Mouse (Mus musculus) urinary bladder, postnatal 0 days (tissue): ENCODE results near the gene Gcnt3. TPM values are rescaled to one million over a fixed set of nuclear protein-coding genes. Genes with fewer than 3 reads are reported as not detected.

ENCODE experiments used
- polyA plus RNA-seq: library from polyadenylated mRNA; unstranded; fragments of >200 nt; fragmentation: Nextera tagmentation; extraction: Ambion mirVana; gene quantifications from 2 replicates; pipeline ENCODE4 v1.2.1, GENCODE M21; 2015

Gcnt3 gene
- 10.2 and 11.8 TPM in 2 replicates for polyA plus RNA-seq

GRCm38 (mm10) chr9:70037988-70038387 is at the start of gene Gcnt3:
Gene Gcnt3, minus strand, starts transcription at chr9:70038088.

DNA sequence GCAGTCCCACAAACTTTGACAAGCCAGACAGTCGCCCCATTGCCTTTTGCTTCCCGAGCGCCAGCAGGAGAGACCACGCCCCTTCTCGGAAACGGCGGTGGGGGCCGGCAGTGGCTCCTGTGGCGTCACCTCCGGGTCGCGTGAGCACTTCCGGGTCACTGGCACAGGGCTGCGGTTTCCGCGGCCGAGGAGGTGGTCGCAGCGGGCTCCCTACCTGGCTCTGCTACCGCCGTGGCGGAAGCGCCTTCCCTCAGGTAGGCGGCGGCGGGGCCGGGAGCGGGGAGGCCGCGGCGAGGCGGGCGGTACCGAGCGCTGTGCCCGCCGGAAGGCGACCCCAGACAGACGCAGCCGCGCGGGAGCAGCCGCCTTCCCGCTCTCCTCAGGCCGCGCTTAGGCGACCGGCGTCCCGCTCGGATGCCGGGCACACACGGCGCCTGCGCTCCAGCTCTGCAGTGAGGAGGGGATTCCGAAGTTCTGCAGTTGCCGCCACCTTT is 25.4 kb downstream of the Gcnt3 start, which contains the start of gene Gtf2a2:
TSS of gene Gtf2a2 (plus strand) at position 143 of the 494 bp plus-strand sequence.

DNA sequence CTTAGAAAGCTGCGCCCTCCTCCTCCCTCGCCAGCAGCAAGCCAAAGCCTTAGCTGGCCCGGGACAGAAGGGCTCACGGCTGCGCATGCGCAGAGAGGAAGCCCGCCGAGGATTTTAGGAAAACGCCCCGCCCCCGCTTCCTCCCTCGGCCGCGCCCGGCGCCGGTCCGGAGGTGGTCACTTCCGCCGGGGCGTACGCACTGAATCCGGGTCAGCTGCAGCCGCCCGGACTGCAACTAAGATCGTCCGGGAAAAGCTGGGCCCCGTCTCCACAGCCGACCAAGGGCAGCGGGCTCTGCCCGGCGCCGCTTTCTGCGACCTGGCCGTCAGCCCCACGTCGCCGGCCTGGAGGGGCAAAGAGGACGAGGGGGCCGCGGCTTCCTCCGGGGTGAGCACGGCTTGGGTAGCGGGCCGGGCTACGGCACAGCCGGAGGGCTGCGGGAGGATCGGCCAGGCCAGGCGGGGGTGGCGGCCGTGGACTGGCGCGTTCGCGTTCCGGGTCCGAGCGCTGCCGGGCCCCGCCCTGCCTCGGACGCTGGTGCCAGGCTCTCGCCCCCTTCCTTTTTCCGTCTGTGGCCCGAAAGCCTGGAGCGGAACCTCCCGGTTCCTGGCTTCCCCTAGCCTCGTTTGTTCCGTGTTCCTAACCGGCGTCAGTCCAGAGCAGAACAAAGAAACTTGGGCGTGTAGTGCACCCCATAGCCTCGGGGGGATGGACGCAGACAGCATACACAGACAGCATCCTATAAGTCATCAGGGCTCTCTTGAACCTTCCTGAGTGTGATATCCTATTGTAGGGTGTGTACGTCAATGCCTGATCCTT is 48.4 kb downstream of the Gcnt3 start, which contains the start of gene Bnip2:
TSS of gene Bnip2 (plus strand) at position 164 of the 819 bp plus-strand sequence.

Other genes with a start within 250 kb of the Gcnt3 start
- gene Bnip2, start 48.6 kb downstream of the Gcnt3 start, polyA plus RNA-seq = 106 and 123 TPM in 2 replicates
- gene Gtf2a2, start 25.5 kb downstream of the Gcnt3 start, polyA plus RNA-seq = 159 and 165 TPM in 2 replicates
- 0.85 and 1.4 TPM in 2 replicates for gene Fam81a, start 104.5 kb upstream of the Gcnt3 start, polyA plus RNA-seq
- gene Myo1e, start 169.3 kb upstream of the Gcnt3 start, polyA plus RNA-seq = 16.3 and 16.5 TPM in 2 replicates